Mouse (Mus musculus): ENCODE measurements around the gene Dnm3. TPM values are rescaled to one million over a fixed set of nuclear protein-coding genes. Genes with fewer than 3 reads are reported as not detected.

Gene Dnm3
- polyA plus RNA-seq, 1 experiment from 2014 or later, result 67.6 TPM

GRCm38 (mm10) chr1:162353831-162354230 is 124.0 kb downstream of the Dnm3 start:
- H3K27ac ChIP-seq, result no peak overlapping the region
- H3K36me3 ChIP-seq (replicated peaks), result no peaks in the 10 kb centered on the region
- H3K4me2 ChIP-seq, result no peak overlapping the region
- H3K4me1 ChIP-seq, result no peaks in the 10 kb centered on the region
- H3K27me3 ChIP-seq (replicated peaks), result no peaks in the 10 kb centered on the region
- H3K9ac ChIP-seq, result no peak overlapping the region
- H3K4me3 ChIP-seq, result no peak overlapping the region
- H3K9me3 ChIP-seq, result no peaks in the 10 kb centered on the region
- ATAC-seq (replicated peaks), result no peak
- 82% methylated on average over 4 of the region's 4 CpGs for WGBS

DNA sequence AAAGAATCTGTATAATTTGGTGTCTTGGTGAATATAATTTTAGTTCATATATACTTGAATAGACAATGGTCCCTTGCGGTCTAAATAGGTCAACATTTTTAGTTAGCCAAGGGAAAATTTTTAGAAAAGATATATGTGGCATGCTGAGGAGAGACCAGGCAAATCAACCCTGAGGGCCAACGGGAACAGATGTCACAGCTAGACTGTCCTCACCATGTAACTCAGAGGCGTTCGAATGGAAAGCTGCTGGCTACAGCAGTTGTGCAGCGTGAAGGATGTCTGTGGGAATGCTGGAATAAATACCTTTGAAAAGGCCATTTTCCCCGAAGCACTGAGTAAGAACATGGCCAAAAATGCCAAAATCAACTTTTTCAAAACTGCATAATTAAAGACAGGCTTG is 128.5 kb downstream of the Dnm3 start:
- no peaks in the 10 kb centered on the region for H3K9me3 ChIP-seq
- ATAC-seq (replicated peaks), result no peak
- H3K9ac ChIP-seq, result no peak overlapping the region
- WGBS, result 85% methylated on average over 6 of the region's 6 CpGs
- H3K36me3 ChIP-seq (replicated peaks), result no peaks in the 10 kb centered on the region
- H3K4me3 ChIP-seq, result no peak overlapping the region
- no peak overlapping the region for H3K4me2 ChIP-seq
- H3K4me1 ChIP-seq, result no peaks in the 10 kb centered on the region
- H3K27me3 ChIP-seq (replicated peaks), result no peaks in the 10 kb centered on the region
- no peak overlapping the region for H3K27ac ChIP-seq

DNA sequence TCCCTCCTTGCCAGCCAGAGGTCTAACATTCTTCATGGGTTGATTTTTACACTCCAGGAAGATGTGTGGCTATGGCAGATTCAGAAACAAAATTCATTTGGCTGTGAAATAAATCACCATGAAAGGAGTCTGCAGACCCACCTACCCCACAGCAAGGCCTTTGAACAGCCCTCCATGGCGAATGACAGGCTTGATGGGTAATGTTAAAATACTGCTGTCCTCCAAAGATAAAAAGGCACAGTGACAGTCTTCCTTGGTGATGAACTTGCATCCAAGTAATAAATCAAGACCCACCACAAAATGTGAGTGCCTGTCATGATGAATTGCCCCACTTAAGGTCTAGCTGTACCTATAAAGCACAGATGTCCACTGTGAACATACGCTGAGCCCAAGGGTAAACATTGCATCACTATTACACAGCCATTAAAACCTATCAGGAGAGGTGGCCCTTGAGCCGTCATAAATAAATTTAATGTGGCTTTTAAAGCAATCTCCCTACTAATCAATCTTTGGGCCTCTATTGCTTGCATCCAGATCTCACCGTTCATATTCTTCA is 131.3 kb downstream of the Dnm3 start:
- ATAC-seq (replicated peaks), result no peak
- Histone ChIP-seq H3K27me3 (replicated peaks) (no peaks in the 10 kb centered on the region), H3K4me1 (no peaks in the 10 kb centered on the region), H3K36me3 (replicated peaks) (no peaks in the 10 kb centered on the region), H3K4me2 (no peak overlapping the region), H3K9ac (no peak overlapping the region), H3K4me3 (no peak overlapping the region), H3K9me3 (no peaks in the 10 kb centered on the region), H3K27ac (no peak overlapping the region)
- 91% methylated on average over 4 of the region's 4 CpGs for WGBS

DNA sequence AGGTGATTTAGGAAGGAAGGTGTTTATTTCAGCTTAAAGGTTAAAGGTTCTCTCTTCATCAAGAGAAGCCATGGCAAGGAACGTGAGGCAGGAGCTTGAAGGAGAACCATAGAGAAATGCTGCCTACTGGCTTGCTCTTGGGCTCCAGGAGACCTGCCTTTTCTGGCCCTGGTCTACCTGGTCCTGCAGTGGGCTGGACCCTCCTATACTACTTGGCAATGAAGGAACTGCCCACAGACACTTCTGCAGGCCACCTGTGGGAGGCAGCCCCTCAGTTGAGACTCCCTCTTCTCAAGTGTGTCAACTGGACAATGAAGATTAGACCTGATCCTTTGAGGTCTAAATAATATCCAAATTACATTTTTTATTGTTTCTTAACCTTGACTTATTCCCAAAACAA is 140.7 kb downstream of the Dnm3 start:
- WGBS, result 81% methylated on average over 1 of the region's 1 CpGs
- Histone ChIP-seq H3K4me2 (no peak overlapping the region), H3K9me3 (no peaks in the 10 kb centered on the region)

GRCm38 (mm10) chr1:162336640-162337039 is 141.2 kb downstream of the Dnm3 start:
- peak; percentile 76 for ATAC-seq (replicated peaks)
- no peaks in the 10 kb centered on the region for H3K9me3 ChIP-seq
- no peak overlapping the region for H3K27ac ChIP-seq
- WGBS, result 27% methylated on average over 1 of the region's 1 CpGs
- H3K27me3 ChIP-seq (replicated peaks), result no peaks in the 10 kb centered on the region
- H3K4me2 ChIP-seq, result no peak overlapping the region
- no peaks in the 10 kb centered on the region for H3K36me3 ChIP-seq (replicated peaks)
- H3K9ac ChIP-seq, result no peak overlapping the region
- H3K4me3 ChIP-seq, result no peak overlapping the region
- H3K4me1 ChIP-seq, result no peaks in the 10 kb centered on the region

More for the DNA sequence above, 140.7 kb downstream of the Dnm3 start:
- Histone ChIP-seq H3K4me1 (no peaks in the 10 kb centered on the region), H3K27ac (no peak overlapping the region), H3K4me3 (no peak overlapping the region), H3K9ac (no peak overlapping the region), H3K27me3 (replicated peaks) (no peaks in the 10 kb centered on the region), H3K36me3 (replicated peaks) (no peaks in the 10 kb centered on the region)
- ATAC-seq (replicated peaks), result peak; percentile 56; the same call in 1 of the 2 replicates

- ATAC-seq (replicated peaks), result peak; percentile 33; the same call in 1 of the 2 replicates
- Histone ChIP-seq H3K9ac (no peak overlapping the region), H3K9me3 (no peaks in the 10 kb centered on the region), H3K36me3 (replicated peaks) (no peaks in the 10 kb centered on the region), H3K4me2 (no peak overlapping the region), H3K4me1 (no peaks in the 10 kb centered on the region), H3K27ac (no peak overlapping the region), H3K27me3 (replicated peaks) (no peaks in the 10 kb centered on the region), H3K4me3 (no peak overlapping the region)
- WGBS, result 47% methylated on average over 3 of the region's 3 CpGs
Measured at GRCm38 (mm10) chr1:162336224-162336623, 141.6 kb downstream of the Dnm3 start.

DNA sequence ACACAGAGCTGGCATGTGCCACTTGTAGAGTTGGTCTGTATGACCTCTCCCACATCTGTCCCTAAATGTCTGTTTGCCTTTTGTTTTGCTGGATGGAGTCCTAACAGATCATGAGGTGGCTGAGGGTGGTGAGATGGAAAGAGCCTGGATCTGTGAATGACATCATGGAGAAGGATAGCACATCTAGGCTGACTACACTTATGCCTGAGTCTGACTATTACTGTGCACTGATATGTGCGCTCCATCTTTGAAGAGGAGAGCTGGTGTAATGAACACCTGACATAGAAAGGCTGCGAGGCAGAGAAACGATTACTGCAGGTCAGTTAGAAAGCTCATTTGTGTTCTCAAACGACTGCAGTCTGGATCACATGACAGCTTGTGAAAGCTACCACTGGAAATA is 149.2 kb downstream of the Dnm3 start:
- H3K27ac ChIP-seq, result no peak overlapping the region
- H3K36me3 ChIP-seq (replicated peaks), result no peaks in the 10 kb centered on the region
- no peak overlapping the region for H3K4me3 ChIP-seq
- no peak overlapping the region for H3K9ac ChIP-seq
- no peaks in the 10 kb centered on the region for H3K27me3 ChIP-seq (replicated peaks)
- no peaks in the 10 kb centered on the region for H3K4me1 ChIP-seq
- no peak overlapping the region for H3K4me2 ChIP-seq
- 70% methylated on average over 4 of the region's 4 CpGs for WGBS
- no peaks in the 10 kb centered on the region for H3K9me3 ChIP-seq
- no peak for ATAC-seq (replicated peaks)

- no peaks in the 10 kb centered on the region for H3K27me3 ChIP-seq (replicated peaks)
- no peak overlapping the region for H3K4me3 ChIP-seq
- no peak overlapping the region for H3K4me2 ChIP-seq
- no peaks in the 10 kb centered on the region for H3K9me3 ChIP-seq
- WGBS, result 67% methylated on average over 2 of the region's 2 CpGs
- no peak for ATAC-seq (replicated peaks)
- H3K9ac ChIP-seq, result no peak overlapping the region
- H3K4me1 ChIP-seq, result no peaks in the 10 kb centered on the region
- no peak overlapping the region for H3K27ac ChIP-seq
- H3K36me3 ChIP-seq (replicated peaks), result no peaks in the 10 kb centered on the region
Measured at GRCm38 (mm10) chr1:162327631-162328030, 150.2 kb downstream of the Dnm3 start.

GRCm38 (mm10) chr1:162324412-162324811 is 153.4 kb downstream of the Dnm3 start:
- no peaks in the 10 kb centered on the region for H3K36me3 ChIP-seq (replicated peaks)
- no peak overlapping the region for H3K4me2 ChIP-seq
- no peaks in the 10 kb centered on the region for H3K9me3 ChIP-seq
- H3K9ac ChIP-seq, result no peak overlapping the region
- ATAC-seq (replicated peaks), result 0 out of 2 replicates have a peak, but pooled peaks have one; percentile 50
- no peak overlapping the region for H3K27ac ChIP-seq
- no peaks in the 10 kb centered on the region for H3K27me3 ChIP-seq (replicated peaks)
- H3K4me1 ChIP-seq, result no peaks in the 10 kb centered on the region
- H3K4me3 ChIP-seq, result no peak overlapping the region
- 8% methylated on average over 4 of the region's 4 CpGs for WGBS

- Histone ChIP-seq H3K9ac (no peak overlapping the region), H3K4me2 (no peak overlapping the region), H3K27me3 (replicated peaks) (no peaks in the 10 kb centered on the region), H3K4me1 (no peaks in the 10 kb centered on the region), H3K27ac (no peak overlapping the region), H3K4me3 (no peak overlapping the region), H3K36me3 (replicated peaks) (no peaks in the 10 kb centered on the region; the same call in 1 of the 2 replicates), H3K9me3 (no peaks in the 10 kb centered on the region)
- WGBS, result 84% methylated on average over 2 of the region's 2 CpGs
- ATAC-seq (replicated peaks), result no peak
Measured at GRCm38 (mm10) chr1:162323142-162323541, 154.7 kb downstream of the Dnm3 start.

DNA sequence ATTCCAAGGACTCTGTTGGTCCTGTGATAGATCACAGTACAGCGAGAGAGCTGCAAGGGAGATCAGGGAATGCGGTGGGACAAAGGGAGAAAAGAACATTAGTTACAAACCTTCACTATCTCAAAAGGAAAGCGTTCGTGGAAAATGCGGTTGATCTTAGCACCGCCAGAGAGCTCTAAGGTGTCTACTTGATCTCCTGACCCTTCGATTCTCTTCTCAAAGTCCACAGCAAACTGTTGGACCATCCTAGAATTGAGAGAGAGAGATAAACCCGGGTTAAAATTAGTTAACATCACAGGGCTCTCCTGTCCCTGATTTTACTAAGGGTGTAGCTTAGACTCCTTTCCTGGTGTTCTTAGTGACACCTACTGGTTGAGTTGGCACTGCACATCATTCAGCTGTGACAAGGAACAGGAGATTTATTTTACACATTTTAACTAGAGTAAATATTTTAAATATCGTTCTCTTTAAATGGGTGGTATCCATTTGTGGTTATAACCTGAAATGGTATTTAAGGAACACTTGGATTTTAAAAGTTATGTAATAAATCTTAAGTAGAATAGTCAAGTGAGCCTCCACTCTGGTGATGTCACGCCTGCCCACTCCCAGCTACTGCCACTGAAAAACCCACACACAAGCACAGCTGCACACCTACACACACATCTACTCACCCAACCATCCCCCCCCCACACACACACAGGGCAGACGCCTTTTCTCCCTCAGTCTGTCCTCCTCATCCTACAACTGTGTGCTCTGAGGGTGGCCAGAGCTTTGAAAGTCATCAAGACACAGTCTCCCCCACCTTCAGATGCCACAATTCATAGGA is 164.2 kb downstream of the Dnm3 start:
- Histone ChIP-seq H3K27me3 (replicated peaks) (no peaks in the 10 kb centered on the region; the same call in 1 of the 2 replicates), H3K4me2 (peak overlapping the region; percentile 31), H3K27ac (0 out of 2 replicates have a peak overlapping the region, but pooled peaks have one; percentile 20), H3K9ac (no peak overlapping the region), H3K9me3 (no peaks in the 10 kb centered on the region), H3K4me3 (no peak overlapping the region), H3K4me1 (peaks cover 3% of the 10 kb centered on the region), H3K36me3 (replicated peaks) (no peaks in the 10 kb centered on the region; the same call in 1 of the 2 replicates)
- WGBS, result 32% methylated on average over 11 of the region's 11 CpGs
- peak; percentile 94 for ATAC-seq (replicated peaks)

DNA sequence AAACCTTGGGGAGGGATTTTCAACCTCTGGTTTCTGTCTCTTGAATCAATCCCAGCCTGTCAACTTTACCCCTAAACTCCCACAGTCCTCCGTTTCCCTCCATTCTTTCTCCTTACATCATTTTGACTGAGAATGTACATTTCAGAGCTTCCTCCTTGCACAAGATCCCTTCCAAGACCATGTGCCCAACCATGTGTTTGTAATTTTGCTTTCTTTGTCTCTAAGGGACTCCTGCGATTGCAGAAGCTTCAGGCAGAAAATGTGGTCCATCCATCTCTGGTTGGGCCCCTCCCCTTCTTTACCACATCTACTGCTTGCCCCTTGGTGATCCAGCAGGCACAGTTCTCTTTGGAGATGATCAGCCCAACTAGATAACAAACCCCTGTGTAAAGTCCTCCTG is 165.2 kb downstream of the Dnm3 start:
- Histone ChIP-seq H3K36me3 (replicated peaks) (no peaks in the 10 kb centered on the region), H3K9ac (no peak overlapping the region), H3K9me3 (no peaks in the 10 kb centered on the region), H3K27me3 (replicated peaks) (no peaks in the 10 kb centered on the region; the same call in 1 of the 2 replicates), H3K4me1 (peaks cover 3% of the 10 kb centered on the region), H3K4me2 (no peak overlapping the region), H3K4me3 (no peak overlapping the region), H3K27ac (no peak overlapping the region)
- ATAC-seq (replicated peaks), result no peak
- WGBS, result 84% methylated on average over 2 of the region's 2 CpGs
